Mouse (Mus musculus): ENCODE measurements at regions not wholly inside any gene's neighbourhood (a gene's known extent, or its start where the extent isn't known, plus 50 kb on each side); places are given as distances from the start of the nearest gene placed in this dataset.

- DNase-seq (ENCODE audit: low spot score in 2 of 2): peak in 1 of 2 experiments; percentile 6
Observed at GRCm38 (mm10) chr19:49741239-49741638, 937.2 kb downstream of the Sorcs1 start.

DNA sequence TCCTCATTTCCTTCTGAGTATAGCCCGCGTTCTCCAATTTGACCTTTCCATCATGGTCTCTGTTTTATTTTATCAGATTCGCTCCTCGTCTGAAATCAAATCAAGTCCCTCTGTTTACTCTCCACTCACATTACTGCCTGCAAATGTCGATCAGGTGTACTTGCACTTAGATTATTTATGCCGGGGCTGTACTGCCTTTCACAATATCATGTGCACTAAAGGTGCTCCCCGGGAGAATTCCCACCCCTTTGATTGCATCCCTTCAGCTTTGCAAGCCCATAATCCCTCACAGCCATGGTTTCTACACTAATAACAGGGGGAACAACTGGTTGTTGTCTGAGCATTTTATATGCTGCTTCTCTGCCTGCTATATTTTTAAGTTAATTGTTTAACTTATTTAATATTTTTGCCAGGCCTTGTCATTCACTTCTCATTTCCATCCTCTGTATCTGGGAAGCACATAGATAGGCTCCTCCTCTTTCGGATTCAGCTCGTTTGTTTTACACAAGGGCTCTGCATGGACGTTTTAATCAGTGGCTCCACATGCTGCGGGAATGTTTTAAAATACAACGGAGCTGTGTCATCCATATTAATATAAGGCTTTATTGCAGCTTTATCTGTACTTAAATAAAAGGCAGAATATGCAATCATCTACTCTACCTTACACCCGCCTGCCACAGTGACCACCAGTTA lies 938.8 kb downstream of the Sorcs1 start:
- DNase-seq (ENCODE audit: low spot score in 2 of 2): no peak

DNA sequence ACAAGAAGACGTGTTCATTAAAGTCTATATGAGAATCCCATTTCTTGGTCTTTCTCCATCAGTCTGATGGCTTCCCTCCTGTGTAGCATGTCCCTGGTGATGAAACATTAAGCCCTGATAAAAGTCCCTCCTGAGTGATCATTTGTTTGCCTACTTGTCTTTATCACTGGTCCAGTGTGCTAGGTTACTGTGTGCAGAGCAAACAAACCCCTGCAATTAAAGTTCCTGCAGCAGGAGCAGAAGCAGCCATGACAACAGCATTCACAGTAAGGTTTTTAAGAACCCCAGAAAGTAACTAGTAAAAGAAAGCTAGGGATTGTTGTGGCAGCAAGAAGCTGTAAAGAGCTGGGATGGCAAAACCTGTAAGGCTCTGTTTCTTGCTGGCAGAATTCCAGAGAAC lies 980.8 kb downstream of the Sorcs1 start:
- DNase-seq (ENCODE audit: low spot score in 2 of 2): no peak

- DNase-seq (ENCODE audit: low spot score in 2 of 2): no peak
Observed at GRCm38 (mm10) chr19:49685588-49686281, 992.7 kb downstream of the Sorcs1 start.

DNA sequence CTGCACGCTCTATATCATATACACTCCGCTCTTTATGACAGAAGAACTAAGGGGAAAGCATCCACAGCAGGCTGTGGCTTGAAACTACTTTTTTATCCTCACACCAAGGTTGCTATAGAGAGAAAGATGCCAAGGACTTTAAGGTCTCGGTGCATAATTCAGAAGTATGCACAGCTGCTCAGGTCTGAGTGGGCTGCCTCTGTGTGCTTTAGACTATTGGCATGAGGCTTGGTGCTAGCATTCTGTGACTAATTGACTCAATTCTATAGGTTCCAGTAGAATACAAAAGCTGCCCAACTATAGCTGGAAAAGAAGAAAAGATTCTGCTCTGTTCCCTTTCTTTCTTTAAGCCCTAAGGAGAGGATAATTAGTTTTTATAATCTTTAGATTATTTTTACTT lies 997.2 kb downstream of the Sorcs1 start:
- DNase-seq (ENCODE audit: low spot score in 2 of 2): no peak

DNA sequence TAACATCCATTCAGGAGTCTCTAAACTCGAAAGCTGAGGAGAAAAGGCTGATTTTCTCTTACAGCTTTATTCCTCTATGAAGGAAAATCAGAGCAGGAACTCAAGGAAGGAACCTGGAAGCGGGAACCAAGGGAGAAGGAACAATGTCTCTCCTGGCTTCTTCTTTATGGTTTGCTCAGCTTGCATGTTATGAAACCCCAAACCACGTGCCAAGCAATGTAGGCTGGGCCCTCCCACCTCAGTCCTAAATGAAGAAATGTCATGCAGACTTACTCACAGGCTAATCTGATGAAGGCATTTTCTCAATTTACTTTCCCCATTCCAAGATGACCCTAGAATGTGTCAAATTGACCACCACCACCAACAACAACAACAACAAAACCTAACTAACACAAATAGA lies 998.4 kb downstream of the Sorcs1 start:
- DNase-seq (ENCODE audit: low spot score in 2 of 2): no peak

GRCm38 (mm10) chr19:49675931-49676330 lies 1002.5 kb downstream of the Sorcs1 start:
- DNase-seq (ENCODE audit: low spot score in 2 of 2): no peak

- peak in 1 of 2 experiments; percentile 45 for DNase-seq (ENCODE audit: low spot score in 2 of 2)
Observed at GRCm38 (mm10) chr19:49629963-49630362, 1048.5 kb downstream of the Sorcs1 start.

- DNase-seq (ENCODE audit: low spot score in 2 of 2): no peak
Observed at GRCm38 (mm10) chr19:49619920-49620319, 1058.5 kb downstream of the Sorcs1 start.

- DNase-seq (ENCODE audit: low spot score in 2 of 2): no peak
Observed at GRCm38 (mm10) chr19:49615071-49615470, 1063.4 kb downstream of the Sorcs1 start.

Small RNAs in the stretch of these regions (microRNA-seq; reads per million reads assigned to microRNA genes)
- 0 reads per million in 2 experiments for gene Gm27935
